Mouse (Mus musculus): Measurements from ENCODE around the gene Fbln1.

DNA sequence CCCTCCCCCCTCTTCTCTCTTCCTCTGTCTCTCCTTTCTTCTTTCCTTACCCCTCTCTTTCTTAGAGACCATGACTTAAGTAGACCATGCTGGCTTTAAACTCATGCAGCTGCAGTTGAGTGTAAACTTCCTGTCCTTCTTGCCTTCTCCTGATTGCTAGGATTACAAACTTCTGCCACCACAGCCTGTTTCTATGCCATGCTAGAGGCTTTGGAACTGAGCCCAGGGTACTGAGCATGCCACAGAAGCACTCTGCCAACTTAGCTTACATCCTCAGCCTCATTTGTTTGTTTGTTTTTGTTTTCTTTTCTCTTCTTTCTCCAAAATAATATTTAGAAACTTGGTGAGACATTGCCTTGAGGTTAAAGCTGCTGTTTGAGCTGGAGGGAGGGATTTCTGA lies 25.4 kb upstream of the Fbln1 start:
- TF ChIP-seq CTCF (IDR thresholded peaks at IDR 0.05; ENCODE audit: extremely low read depth, insufficient read depth, low read length) (no peak), POLR2A (IDR thresholded peaks at IDR 0.05; ENCODE audit: extremely low read depth, insufficient read depth, low read length) (no peak)

Measured in cortical plate, adult 2 months (tissue).